Mouse (Mus musculus) thymus, adult 18-20 months (tissue): ENCODE measurements around the gene Ppp1r36.

Experiments
- DNase-seq, 2 experiments: peaks; one replicate each; pipeline ENCODE4 v3.0.0; 2022; ENCODE audit warnings: mixed read lengths in 2 of 2

Ppp1r36 gene

GRCm38 (mm10) chr12:76417433-76417854 lies at the start of gene Ppp1r36:
Ppp1r36 (plus strand) TSS chr12:76417538.
- DNase-seq = no peak

GRCm38 (mm10) chr12:76368201-76368789 lies 49.0 kb upstream of the Ppp1r36 start:
- DNase-seq = no peak

GRCm38 (mm10) chr12:76368790-76369205 lies 48.5 kb upstream of the Ppp1r36 start:
- DNase-seq = no peak

GRCm38 (mm10) chr12:76369206-76369977 lies 47.9 kb upstream of the Ppp1r36 start, which contains the start of gene Zbtb25:
Zbtb25 (minus strand) TSS chr12:76369602.
- peak; percentile 61 to 72 for DNase-seq

GRCm38 (mm10) chr12:76369978-76370830 lies 47.1 kb upstream of the Ppp1r36 start, which contains the start of gene Zbtb1:
Zbtb1 (plus strand) TSS chr12:76370266.
- DNase-seq = peak; percentile 78 to 81

GRCm38 (mm10) chr12:76370831-76371571 lies 46.3 kb upstream of the Ppp1r36 start:
- DNase-seq = peak; percentile 65 to 70

GRCm38 (mm10) chr12:76372046-76372445 lies 45.3 kb upstream of the Ppp1r36 start:
- DNase-seq = no peak

- no peak for DNase-seq
Observed at GRCm38 (mm10) chr12:76372881-76373818, 44.2 kb upstream of the Ppp1r36 start.

GRCm38 (mm10) chr12:76373991-76374390 lies 43.3 kb upstream of the Ppp1r36 start:
- DNase-seq = no peak

GRCm38 (mm10) chr12:76374911-76375310 lies 42.4 kb upstream of the Ppp1r36 start:
- DNase-seq = no peak

GRCm38 (mm10) chr12:76375506-76375905 lies 41.8 kb upstream of the Ppp1r36 start:
- DNase-seq = no peak

GRCm38 (mm10) chr12:76376649-76377048 lies 40.7 kb upstream of the Ppp1r36 start:
- DNase-seq = no peak

- no peak for DNase-seq
Observed at GRCm38 (mm10) chr12:76377059-76377458, 40.3 kb upstream of the Ppp1r36 start.

GRCm38 (mm10) chr12:76377726-76378125 lies 39.6 kb upstream of the Ppp1r36 start:
- DNase-seq = no peak

GRCm38 (mm10) chr12:76378556-76378955 lies 38.8 kb upstream of the Ppp1r36 start:
- DNase-seq = no peak

- no peak for DNase-seq
Observed at GRCm38 (mm10) chr12:76380151-76380550, 37.2 kb upstream of the Ppp1r36 start.

- no peak for DNase-seq
Observed at GRCm38 (mm10) chr12:76385342-76385741, 32.0 kb upstream of the Ppp1r36 start.

- DNase-seq = no peak
Observed at GRCm38 (mm10) chr12:76388794-76389193, 28.5 kb upstream of the Ppp1r36 start.

GRCm38 (mm10) chr12:76391595-76392271 lies 25.6 kb upstream of the Ppp1r36 start:
- no peak for DNase-seq

GRCm38 (mm10) chr12:76392979-76393378 lies 24.4 kb upstream of the Ppp1r36 start:
- no peak for DNase-seq

GRCm38 (mm10) chr12:76397281-76397680 lies 20.1 kb upstream of the Ppp1r36 start:
- DNase-seq = no peak
